Mouse (Mus musculus) left cerebral cortex, adult 6 months (tissue): ENCODE measurements around the gene Trim23. TPM values are rescaled to one million over a fixed set of nuclear protein-coding genes. Genes with fewer than 3 reads are reported as not detected.

Experiments used
- long read RNA-seq, 2 experiments: library from polyadenylated mRNA; unstranded; transcript quantifications; one replicate each; pipeline ENCODE4 v2.0.0; 2019 to 2020
- polyA plus RNA-seq: library from polyadenylated mRNA; unstranded; fragments of <200 nt; fragmentation: Nextera tagmentation; gene quantifications from 2 replicates; pipeline ENCODE4 v1.2.3, GENCODE M21; 2021

The Trim23 gene
- polyA plus RNA-seq = 33.3 and 34.2 TPM in 2 replicates
- long read RNA-seq, experiment 1, full-length matches to known transcripts = 410 of 489 reads
- long read RNA-seq, experiment 1, partial matches to known transcripts = 52 of 489 reads
- long read RNA-seq, experiment 1, other reads (novel, unspliced or antisense) = 27 of 489 reads
- long read RNA-seq, experiment 2, transcript Trim23-201 (11 exons, 3,416 nt) = major isoform, 34 of 54 reads
- long read RNA-seq, experiment 2, partial matches to known transcripts = 8 of 54 reads
- long read RNA-seq, experiment 2, other reads (novel, unspliced or antisense) = 12 of 54 reads

DNA sequence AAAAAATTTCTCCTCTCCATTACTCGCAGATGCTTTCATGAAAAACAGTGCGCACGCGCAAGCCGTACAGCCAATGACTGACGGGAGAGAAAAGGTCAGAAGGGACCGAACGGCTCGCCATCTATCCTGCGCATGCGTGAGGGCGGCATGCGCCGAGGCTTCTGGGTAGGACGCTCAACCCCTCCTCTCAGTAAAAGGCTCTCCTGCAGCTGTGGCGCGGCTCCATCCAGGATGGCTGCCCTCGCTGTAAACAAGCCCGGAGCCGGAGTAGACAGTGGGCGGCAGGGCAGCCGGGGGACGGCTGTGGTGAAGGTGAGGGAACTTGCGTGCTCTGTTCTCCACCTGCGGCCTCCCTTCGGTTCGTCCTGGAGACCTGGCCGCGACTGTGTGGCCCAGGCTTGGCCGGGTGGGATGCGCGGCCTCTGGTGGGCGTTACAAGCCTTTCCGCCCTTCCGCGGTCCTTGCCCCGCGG, at the start of gene Trim23:
Gene Trim23 (plus strand): TSS at position 148 of the 472 bp plus-strand sequence.

DNA sequence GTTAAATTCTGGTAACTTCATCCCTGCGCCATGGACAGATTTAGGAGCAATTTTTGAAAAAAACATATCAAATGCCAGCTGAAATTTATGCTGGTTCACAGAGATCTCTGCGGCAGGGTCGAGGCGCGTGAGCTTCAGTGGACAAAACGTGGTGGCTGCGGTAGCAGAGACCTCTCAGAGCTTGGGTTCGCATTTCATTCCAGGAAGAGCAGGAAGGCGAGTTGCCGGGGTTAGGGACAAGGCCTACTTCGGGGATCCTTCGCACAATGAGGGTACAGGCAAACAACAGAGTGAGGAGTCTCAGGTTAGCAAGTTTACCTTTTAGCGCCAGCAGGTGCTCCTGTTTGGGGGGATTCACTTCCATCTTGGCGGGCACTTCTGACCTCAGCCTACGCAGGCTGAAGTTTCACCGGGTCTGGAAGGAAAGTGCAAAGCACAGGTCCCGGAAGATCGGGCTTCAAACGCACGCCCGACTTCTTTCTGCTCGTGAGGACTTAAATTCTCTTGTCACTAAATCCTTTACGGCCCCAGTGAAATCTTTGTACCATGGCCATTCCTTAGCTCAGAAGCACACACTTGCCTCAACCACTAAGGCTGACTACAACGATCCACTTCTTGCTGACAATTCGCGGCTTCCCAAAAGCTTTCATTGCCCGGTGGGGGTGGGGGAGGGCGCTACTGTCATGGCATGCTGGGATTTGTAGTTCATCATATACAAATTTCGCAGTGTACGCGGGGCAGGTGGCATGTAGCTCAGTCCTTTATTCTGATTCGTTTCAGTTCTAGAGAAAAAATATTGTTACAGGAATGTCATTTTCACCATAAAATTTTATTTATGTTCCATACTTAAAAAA, 574 bp upstream of the Trim23 start, which contains the start of gene Trappc13:
Gene Trappc13 (minus strand): TSS at position 674 of the 854 bp plus-strand sequence.

DNA sequence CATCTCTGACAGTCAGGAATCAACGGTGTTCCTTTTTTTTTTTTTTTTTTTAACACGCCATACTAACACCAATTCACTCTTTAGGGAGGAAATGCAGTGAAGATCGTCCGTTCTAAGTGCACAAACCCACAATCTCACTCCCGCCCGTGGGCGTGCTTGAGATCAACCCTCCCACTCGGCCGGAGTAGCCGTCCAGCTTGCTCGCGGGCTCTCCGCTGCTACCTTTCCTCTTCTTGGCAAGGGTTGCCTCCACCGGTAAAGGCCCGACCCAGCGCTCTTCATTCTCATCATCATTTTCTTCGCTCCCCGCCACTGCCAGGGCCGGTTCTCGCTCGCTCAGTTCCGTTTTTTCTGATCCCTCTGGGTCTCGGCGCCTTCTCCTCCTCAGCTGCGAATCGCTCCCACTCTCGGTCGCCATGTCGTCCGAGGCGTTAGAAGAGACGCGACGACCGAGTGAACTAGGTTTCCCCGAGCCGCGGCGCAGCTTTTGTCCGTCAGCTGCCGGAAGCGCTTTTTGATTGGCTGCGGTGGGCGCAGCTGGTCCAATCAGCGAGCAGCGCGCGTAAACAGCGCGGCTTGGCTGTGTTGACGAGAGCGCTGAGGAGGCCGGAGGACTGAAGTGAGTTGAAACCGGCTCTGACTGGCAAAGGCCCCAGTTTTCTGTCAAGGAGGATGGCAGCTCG, 49.9 kb downstream of the Trim23 start, which contains the start of the genes Cenpk and Ppwd1:
Gene Cenpk (plus strand): TSS at position 228 of the 683 bp plus-strand sequence.
Gene Ppwd1 (minus strand): TSS at position 460 of the 683 bp plus-strand sequence.

Other genes starting within 250 kb of the Trim23 start
- 13.0 TPM in 2 replicates for gene Nln, start 69.2 kb upstream of the Trim23 start, polyA plus RNA-seq
- 80.1 and 84.0 TPM in 2 replicates for gene Sgtb, start 69.1 kb upstream of the Trim23 start, polyA plus RNA-seq
- gene Trappc13, start 328 bp upstream of the Trim23 start, polyA plus RNA-seq = 25.8 and 36.7 TPM in 2 replicates
- gene Cenpk, start 49.8 kb downstream of the Trim23 start, polyA plus RNA-seq = 3.6 and 5.5 TPM in 2 replicates
- 3.0 and 4.7 TPM in 2 replicates for gene Ppwd1, start 50.0 kb downstream of the Trim23 start, polyA plus RNA-seq
- gene Adamts6, start 109.0 kb downstream of the Trim23 start, polyA plus RNA-seq = 0.13 and 0.26 TPM in 2 replicates